Mouse (Mus musculus): ENCODE results near the gene Trip12. TPM values are rescaled to one million over a fixed set of nuclear protein-coding genes. Genes with fewer than 3 reads are reported as not detected.

Trip12 gene
- polyA plus RNA-seq, 1 experiment from 2014 or later = 109 TPM

DNA sequence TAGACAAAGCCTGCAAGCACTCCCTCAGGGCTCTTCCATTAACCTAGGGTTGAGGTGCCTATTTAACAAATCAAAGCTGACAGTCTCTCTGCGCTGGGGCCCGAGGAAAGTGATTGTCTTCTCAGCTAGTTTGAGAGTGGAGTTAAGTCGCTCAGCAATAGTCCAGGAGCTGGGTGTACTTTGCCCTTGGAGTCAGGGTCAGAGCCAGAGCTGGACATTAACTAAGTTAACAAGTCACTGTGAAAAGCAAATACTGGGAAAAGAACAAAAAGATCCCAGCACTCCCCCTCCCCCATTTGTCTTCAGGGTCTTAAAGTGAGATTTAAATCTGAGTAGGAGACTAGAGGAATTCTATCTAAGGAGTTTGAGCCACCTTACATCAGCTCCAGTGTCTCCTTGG lies 31.8 kb upstream of the Trip12 start:
- Histone ChIP-seq H3K9ac (no peak overlapping the region), H3K27me3 (no peaks in the 10 kb centered on the region), H3K4me2 (replicated peaks) (no peak overlapping the region), H3K9me3 (replicated peaks) (no peaks in the 10 kb centered on the region), H3K4me3 (no peak overlapping the region), H3K4me1 (no peaks in the 10 kb centered on the region), H3K27ac (no peak overlapping the region), H3K36me3 (no peaks in the 10 kb centered on the region)
- ATAC-seq (ENCODE audit: low FRiP score) = no peak
- WGBS = 15% methylated on average over 3 of the region's 3 CpGs

DNA sequence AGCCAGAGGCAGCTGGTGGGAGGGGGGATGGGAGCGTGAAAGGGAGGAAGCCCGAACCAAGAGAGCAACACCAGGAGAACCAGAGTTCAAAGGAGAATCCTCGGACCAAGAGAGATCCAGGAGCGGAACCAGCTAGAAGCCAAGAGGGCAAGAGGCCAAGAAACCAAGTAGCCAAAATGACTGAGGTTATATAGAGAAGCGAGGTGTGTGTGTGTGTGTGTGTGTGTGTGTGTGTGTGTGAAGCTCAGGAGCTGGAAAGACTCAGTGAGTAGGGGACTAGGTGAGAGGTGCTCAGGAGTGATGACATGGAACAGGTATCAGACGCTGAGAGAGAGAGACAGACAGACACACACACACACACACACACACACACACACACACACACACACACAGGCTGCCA lies 30.8 kb upstream of the Trip12 start:
- no peaks in the 10 kb centered on the region for H3K4me1 ChIP-seq
- whole genome bisulfite sequencing = 69% methylated on average over 5 of the region's 6 CpGs
- ATAC-seq (ENCODE audit: low FRiP score) = no peak

DNA sequence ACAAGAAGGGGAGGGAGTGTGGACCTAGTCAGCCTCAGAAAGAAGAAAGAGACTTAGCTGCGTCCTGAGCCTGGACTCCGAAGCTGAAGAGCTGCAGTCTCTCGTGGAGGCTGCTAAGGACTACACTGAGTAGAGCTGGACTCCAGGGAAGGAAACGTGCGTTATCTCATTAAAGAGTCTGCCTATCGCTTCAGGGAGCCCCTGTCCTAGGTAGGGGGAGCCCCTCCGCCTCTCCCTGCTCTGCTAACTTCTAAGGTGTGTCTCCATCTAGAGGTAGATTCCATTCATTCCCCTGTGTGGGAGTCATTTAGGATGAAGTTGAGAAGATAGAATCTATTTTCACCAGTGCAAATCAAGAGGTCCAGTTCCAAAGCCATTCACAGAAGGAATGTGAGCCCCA lies 29.2 kb upstream of the Trip12 start:
- WGBS = 61% methylated on average over 7 of the region's 7 CpGs
- Histone ChIP-seq H3K27ac (no peak overlapping the region), H3K9ac (no peak overlapping the region), H3K27me3 (no peaks in the 10 kb centered on the region), H3K9me3 (replicated peaks) (no peaks in the 10 kb centered on the region), H3K4me2 (replicated peaks) (no peak overlapping the region), H3K4me1 (no peaks in the 10 kb centered on the region), H3K36me3 (no peaks in the 10 kb centered on the region), H3K4me3 (no peak overlapping the region)
- no peak for ATAC-seq (ENCODE audit: low FRiP score)

More for the DNA sequence above, 30.8 kb upstream of the Trip12 start:
- Histone ChIP-seq H3K27ac (no peak overlapping the region), H3K9me3 (replicated peaks) (no peaks in the 10 kb centered on the region), H3K27me3 (no peaks in the 10 kb centered on the region), H3K4me3 (no peak overlapping the region), H3K36me3 (no peaks in the 10 kb centered on the region), H3K9ac (no peak overlapping the region), H3K4me2 (replicated peaks) (no peak overlapping the region)

DNA sequence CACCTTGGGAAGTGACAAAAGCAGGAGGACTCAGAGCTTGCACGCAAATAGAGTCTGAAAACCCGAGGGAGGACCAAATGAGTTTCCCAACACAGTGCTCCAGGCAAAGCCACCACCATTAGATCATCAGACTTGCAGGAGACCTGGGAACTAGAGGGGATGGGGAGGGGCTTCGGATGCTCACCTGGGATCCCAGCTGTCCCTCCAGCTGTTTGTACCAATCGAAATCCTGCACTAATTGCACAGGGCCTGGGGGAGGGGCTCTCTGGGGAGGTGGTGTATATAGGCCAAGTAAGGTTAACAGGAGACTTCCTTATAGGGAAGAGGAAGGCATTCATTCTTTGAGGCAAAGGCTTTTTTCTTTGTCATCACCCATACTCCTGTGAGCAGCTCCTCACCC lies 28.5 kb upstream of the Trip12 start:
- Histone ChIP-seq H3K36me3 (no peaks in the 10 kb centered on the region), H3K4me1 (no peaks in the 10 kb centered on the region), H3K27ac (no peak overlapping the region), H3K9ac (no peak overlapping the region), H3K27me3 (no peaks in the 10 kb centered on the region), H3K4me3 (no peak overlapping the region), H3K4me2 (replicated peaks) (no peak overlapping the region), H3K9me3 (replicated peaks) (no peaks in the 10 kb centered on the region)
- no peak for ATAC-seq (ENCODE audit: low FRiP score)
- 69% methylated on average over 4 of the region's 4 CpGs for WGBS

DNA sequence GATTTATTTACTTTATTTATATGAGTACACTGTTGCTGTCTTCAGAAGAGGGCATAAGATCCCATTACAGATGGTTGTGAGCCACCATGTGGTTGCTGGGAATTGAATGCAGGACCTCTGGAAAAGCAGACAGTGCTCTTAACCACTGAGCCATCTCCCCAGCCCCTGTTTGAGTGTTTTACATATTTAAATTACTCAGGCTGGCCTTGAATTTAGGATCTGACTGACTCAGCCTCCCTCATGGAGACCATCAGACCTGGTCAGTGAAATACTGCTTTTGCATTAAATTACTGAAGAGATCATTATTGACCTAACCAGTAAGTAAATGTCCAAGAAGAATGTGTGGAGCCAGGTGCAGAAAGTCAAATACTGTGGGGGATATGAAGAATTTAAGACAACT lies 28.0 kb upstream of the Trip12 start:
- H3K36me3 ChIP-seq = no peaks in the 10 kb centered on the region
- ATAC-seq (ENCODE audit: low FRiP score) = no peak
- no peaks in the 10 kb centered on the region for H3K4me1 ChIP-seq
- H3K4me3 ChIP-seq = no peak overlapping the region
- no peak overlapping the region for H3K27ac ChIP-seq
- H3K4me2 ChIP-seq (replicated peaks) = no peak overlapping the region
- H3K9ac ChIP-seq = no peak overlapping the region
- H3K27me3 ChIP-seq = no peaks in the 10 kb centered on the region
- no peaks in the 10 kb centered on the region for H3K9me3 ChIP-seq (replicated peaks)

DNA sequence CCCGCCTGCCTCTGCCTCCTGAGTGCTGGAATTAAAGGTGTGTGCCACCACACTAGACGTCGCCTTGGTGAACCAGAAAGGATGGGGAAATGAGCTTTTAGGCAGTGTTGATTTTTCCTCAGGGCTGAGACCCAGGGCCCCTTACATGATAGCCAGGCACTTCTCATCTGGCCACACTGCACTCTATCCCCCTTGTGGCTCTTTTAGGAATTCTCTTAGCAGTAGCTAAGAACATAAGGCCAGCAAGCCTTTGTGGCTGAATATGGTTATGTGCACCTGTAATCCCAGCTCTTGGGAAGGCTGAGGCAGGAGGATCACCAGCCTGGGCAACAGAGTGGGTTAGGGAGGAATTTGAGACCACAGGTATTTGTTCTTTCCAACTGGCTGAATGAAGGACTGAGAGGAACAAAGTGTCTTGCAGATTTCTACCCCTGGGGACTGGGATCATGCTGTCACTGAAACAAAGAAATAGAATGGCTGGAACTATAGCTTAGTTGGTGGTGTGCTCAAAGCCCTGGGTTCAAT lies 26.5 kb upstream of the Trip12 start:
- WGBS = 91% methylated on average over 3 of the region's 3 CpGs
- Histone ChIP-seq H3K27me3 (no peaks in the 10 kb centered on the region), H3K27ac (no peak overlapping the region), H3K9ac (no peak overlapping the region), H3K9me3 (replicated peaks) (no peaks in the 10 kb centered on the region), H3K4me3 (no peak overlapping the region), H3K4me1 (no peaks in the 10 kb centered on the region), H3K4me2 (replicated peaks) (no peak overlapping the region), H3K36me3 (no peaks in the 10 kb centered on the region)
- ATAC-seq (ENCODE audit: low FRiP score) = no peak

DNA sequence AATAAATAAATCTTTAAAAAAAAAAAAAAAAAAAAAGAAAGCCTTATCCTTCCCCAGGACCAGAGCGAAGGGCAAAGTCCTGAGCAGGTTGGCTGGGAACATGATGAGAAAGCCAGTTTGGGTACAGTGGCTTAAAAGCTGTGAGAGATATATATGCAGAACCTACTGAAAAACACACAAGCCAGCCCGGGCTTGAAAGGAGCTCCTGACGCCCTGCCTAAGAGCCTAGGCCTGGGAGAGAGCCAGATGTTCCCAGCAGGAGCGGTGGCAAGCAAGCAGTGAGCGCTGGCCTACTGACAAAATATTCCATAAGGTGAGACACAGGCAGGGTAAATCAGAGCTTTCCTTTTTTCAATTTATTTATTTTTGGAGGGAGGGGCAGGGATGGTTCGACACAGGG lies 25.9 kb upstream of the Trip12 start:
- Histone ChIP-seq H3K27me3 (no peaks in the 10 kb centered on the region), H3K4me1 (no peaks in the 10 kb centered on the region), H3K9ac (no peak overlapping the region), H3K4me2 (replicated peaks) (no peak overlapping the region), H3K9me3 (replicated peaks) (no peaks in the 10 kb centered on the region), H3K27ac (no peak overlapping the region), H3K4me3 (no peak overlapping the region), H3K36me3 (no peaks in the 10 kb centered on the region)
- WGBS = 86% methylated on average over 6 of the region's 6 CpGs
- ATAC-seq (ENCODE audit: low FRiP score) = no peak

DNA sequence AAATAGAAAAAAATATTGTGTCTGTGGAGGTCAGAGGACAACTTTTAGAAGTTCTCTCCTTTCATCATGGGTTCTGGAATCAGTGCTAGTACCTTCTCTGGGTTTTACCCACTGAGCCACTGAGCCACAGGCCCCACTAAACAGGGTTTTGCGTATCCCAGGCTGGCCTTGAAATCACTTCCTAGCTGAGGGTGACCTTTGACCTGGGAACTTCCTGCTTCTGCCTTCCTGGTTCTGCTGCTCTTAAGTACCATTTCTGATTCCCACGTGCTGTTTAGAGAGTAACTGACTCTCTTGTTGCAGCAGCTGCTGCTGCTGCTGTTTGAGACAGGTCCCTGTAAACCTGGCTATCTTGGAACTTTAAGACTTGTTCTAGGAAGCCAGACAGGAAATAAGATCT lies 24.3 kb upstream of the Trip12 start:
- no peak overlapping the region for H3K9ac ChIP-seq
- H3K9me3 ChIP-seq (replicated peaks) = no peaks in the 10 kb centered on the region
- no peaks in the 10 kb centered on the region for H3K27me3 ChIP-seq
- H3K4me2 ChIP-seq (replicated peaks) = no peak overlapping the region
- no peaks in the 10 kb centered on the region for H3K4me1 ChIP-seq
- WGBS = 58% methylated on average over 2 of the region's 2 CpGs
- no peaks in the 10 kb centered on the region for H3K36me3 ChIP-seq
- ATAC-seq (ENCODE audit: low FRiP score) = no peak
- no peak overlapping the region for H3K27ac ChIP-seq
- H3K4me3 ChIP-seq = no peak overlapping the region

DNA sequence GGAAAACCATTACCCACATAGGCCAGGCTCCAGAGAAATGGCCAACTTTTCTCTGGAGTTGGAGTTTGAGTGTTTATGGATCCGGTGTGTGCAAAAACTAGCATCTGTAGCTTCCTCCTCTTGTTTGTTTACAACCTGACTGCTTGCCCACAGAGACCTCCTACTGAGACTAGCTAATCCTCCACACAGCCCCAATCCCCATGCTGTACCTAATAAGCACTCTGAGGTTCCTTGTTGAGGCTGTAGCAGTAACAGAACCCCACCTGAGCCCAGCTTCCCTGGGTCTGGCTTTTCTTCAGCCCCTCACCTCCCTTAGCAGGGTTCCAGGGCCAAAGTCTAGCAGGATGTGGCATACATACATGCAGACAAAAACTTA lies 20.9 kb upstream of the Trip12 start:
- H3K4me3 ChIP-seq = no peak overlapping the region
- H3K4me2 ChIP-seq (replicated peaks) = no peak overlapping the region
- no peaks in the 10 kb centered on the region for H3K27me3 ChIP-seq
- no peaks in the 10 kb centered on the region for H3K9me3 ChIP-seq (replicated peaks)
- 82% methylated on average over 1 of the region's 1 CpGs for WGBS
- no peaks in the 10 kb centered on the region for H3K4me1 ChIP-seq
- no peaks in the 10 kb centered on the region for H3K36me3 ChIP-seq
- no peak overlapping the region for H3K9ac ChIP-seq
- no peak for ATAC-seq (ENCODE audit: low FRiP score)
- H3K27ac ChIP-seq = no peak overlapping the region

DNA sequence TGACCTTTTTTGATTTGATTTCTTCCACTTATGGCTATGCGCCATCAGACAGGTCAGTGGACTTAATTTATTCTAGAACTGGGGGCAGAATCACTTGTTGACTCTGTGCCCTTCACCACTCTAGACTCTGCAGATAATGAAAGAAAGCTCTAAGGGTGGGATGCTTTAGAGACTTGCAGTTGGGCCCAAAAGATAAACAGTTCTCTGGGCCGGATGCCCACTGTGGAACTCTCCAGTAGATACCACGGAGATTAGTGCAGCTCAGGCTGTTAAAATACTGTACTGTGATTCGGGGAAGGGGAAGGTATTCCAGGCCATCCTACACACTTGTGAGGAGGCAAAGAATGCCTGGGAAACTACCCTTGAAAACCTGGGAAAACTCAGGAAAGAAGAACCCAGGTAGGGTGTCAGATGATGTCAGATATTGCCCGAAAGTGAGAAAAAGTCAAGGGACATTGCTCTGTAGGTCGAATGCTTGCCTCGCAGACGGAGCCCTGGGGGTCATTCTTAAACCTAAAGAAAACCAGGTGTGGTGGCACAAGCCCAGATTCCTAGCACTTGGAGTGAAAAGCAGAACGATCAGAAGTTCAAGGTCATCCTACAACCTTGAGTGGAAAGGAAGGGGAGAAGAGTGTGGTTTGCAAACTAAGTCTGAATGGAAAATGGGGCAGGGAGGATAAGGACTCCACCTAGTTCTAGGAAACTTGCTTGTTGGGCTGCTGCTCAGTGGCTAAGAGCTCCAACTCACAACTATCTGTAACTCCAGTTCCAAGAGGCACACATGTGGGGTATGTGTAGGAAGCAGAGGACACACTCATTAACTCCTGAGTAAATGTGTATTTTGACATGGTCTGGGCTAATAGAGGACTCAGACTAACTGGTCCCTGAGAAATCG lies 20.3 kb upstream of the Trip12 start:
- no peak overlapping the region for H3K4me3 ChIP-seq
- H3K9ac ChIP-seq = no peak overlapping the region
- H3K4me2 ChIP-seq (replicated peaks) = no peak overlapping the region
- WGBS = 81% methylated on average over 10 of the region's 10 CpGs
- H3K4me1 ChIP-seq = no peaks in the 10 kb centered on the region
- H3K9me3 ChIP-seq (replicated peaks) = no peaks in the 10 kb centered on the region
- no peak overlapping the region for H3K27ac ChIP-seq
- no peaks in the 10 kb centered on the region for H3K27me3 ChIP-seq
- ATAC-seq (ENCODE audit: low FRiP score) = no peak
- H3K36me3 ChIP-seq = no peaks in the 10 kb centered on the region

DNA sequence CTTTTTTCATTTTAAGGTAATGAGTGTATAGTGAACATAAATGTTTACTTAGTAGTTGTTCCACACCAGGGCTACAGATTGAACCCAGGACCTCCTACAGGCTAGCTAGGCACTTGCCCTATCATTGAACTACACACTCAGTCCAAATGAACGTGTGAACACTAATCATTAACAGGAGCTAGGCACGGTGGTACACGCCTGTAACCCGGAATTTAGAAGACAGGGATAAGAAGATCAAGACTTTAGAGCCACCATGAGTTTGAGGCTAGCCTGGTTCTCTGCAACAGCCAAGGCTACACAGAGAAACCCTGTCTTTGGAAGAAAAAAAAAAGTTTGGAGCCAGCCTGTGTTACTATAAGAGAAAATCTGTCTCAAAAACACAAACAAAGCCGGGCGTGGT lies 19.3 kb upstream of the Trip12 start:
- 89% methylated on average over 6 of the region's 6 CpGs for WGBS
- ATAC-seq (ENCODE audit: low FRiP score) = no peak
- no peaks in the 10 kb centered on the region for H3K4me1 ChIP-seq

DNA sequence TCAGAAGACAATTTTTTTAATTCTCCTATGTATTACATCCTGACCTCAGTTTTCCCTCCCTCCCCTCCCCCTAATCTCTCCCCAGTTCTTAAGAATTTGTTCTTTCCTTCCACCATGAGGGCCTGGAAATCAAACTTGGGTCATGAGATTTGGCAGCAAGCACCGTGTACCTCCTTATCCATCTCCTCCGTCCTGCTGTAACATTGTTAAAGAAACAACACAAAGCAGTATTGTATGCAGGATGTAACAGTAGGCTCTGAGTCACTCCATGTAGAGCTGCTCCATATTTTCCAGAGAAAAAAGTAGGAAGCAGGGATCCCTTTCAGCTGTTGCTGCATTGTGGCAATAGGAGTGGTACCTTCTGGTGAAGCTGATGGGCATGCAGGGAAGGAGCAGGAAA lies 15.4 kb upstream of the Trip12 start:
- Histone ChIP-seq H3K4me3 (no peak overlapping the region), H3K4me2 (replicated peaks) (no peak overlapping the region), H3K4me1 (no peaks in the 10 kb centered on the region), H3K27me3 (no peaks in the 10 kb centered on the region), H3K9me3 (replicated peaks) (no peaks in the 10 kb centered on the region), H3K9ac (no peak overlapping the region), H3K27ac (no peak overlapping the region), H3K36me3 (no peaks in the 10 kb centered on the region)
- 71% methylated on average over 2 of the region's 2 CpGs for WGBS
- ATAC-seq (ENCODE audit: low FRiP score) = no peak

More for the DNA sequence above, 19.3 kb upstream of the Trip12 start:
- Histone ChIP-seq H3K9me3 (replicated peaks) (no peaks in the 10 kb centered on the region), H3K9ac (no peak overlapping the region), H3K27ac (no peak overlapping the region), H3K4me3 (no peak overlapping the region), H3K36me3 (no peaks in the 10 kb centered on the region), H3K27me3 (no peaks in the 10 kb centered on the region), H3K4me2 (replicated peaks) (no peak overlapping the region)

DNA sequence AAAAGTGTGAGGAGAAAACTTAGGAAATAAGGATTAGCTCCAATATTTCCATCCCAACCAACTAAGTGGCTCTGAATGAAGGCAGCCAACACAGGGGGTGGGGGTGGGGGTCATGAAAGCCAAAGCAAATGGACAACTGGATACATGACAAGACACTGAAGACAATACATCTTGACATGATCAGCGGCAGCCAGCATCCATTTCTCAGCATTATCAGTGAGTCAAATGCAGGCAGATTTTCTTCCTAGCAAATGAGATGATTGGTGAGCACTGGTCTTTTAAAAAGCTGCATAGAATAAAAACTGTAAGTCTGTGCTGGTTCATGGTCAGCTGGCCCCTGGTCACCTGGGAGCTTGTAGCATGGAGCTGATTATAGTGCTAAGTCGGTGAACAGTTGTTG lies 14.7 kb upstream of the Trip12 start:
- no peak for ATAC-seq (ENCODE audit: low FRiP score)
- 87% methylated on average over 2 of the region's 2 CpGs for WGBS

More for the DNA sequence above, 14.7 kb upstream of the Trip12 start:
- no peaks in the 10 kb centered on the region for H3K4me1 ChIP-seq
- H3K9me3 ChIP-seq (replicated peaks) = no peaks in the 10 kb centered on the region
- H3K27ac ChIP-seq = no peak overlapping the region
- H3K9ac ChIP-seq = no peak overlapping the region
- H3K36me3 ChIP-seq = no peaks in the 10 kb centered on the region
- H3K4me3 ChIP-seq = no peak overlapping the region
- H3K27me3 ChIP-seq = no peaks in the 10 kb centered on the region
- H3K4me2 ChIP-seq (replicated peaks) = no peak overlapping the region

Measured in hindbrain, embryonic 12.5 days (tissue).